Mouse (Mus musculus) urinary bladder, postnatal 0 days (tissue): ENCODE data around the gene Soga1. TPM values are rescaled to one million over a fixed set of nuclear protein-coding genes. Genes with fewer than 3 reads are reported as not detected.

Experiments
- polyA plus RNA-seq: library from polyadenylated mRNA; unstranded; fragments of >200 nt; fragmentation: Nextera tagmentation; extraction: Ambion mirVana; gene quantifications from 2 replicates; pipeline ENCODE4 v1.2.1, GENCODE M21; 2015

Soga1 gene
- 2.3 and 2.4 TPM in 2 replicates for polyA plus RNA-seq

GRCm38 (mm10) chr2:157078793-157079700, at the start of gene Soga1:
Soga1 (minus strand) TSS chr2:157079254.

GRCm38 (mm10) chr2:157086796-157087195, 7.7 kb upstream of the Soga1 start, which contains the start of gene Tldc2:
Tldc2 (plus strand) TSS chr2:157087055.

GRCm38 (mm10) chr2:157006511-157007233, 72.4 kb downstream of the Soga1 start, which contains the start of gene Dsn1:
Dsn1 (minus strand) TSS chr2:157007154.

GRCm38 (mm10) chr2:156991470-156992319, 87.4 kb downstream of the Soga1 start, which contains the start of gene Ndrg3:
Ndrg3 (minus strand) TSS chr2:156992056.

Other genes with a start within 250 kb of the Soga1 start
- gene Tgif2, start 239.2 kb downstream of the Soga1 start, polyA plus RNA-seq = 9.8 and 10.8 TPM in 2 replicates
- 3.1 and 3.8 TPM in 2 replicates for gene 4930518I15Rik, start 221.3 kb downstream of the Soga1 start, polyA plus RNA-seq
- gene Rab5if, start 216.1 kb downstream of the Soga1 start, polyA plus RNA-seq = 202 and 206 TPM in 2 replicates
- 0.08 and 0.22 TPM in 2 replicates for gene Sla2, start 192.1 kb downstream of the Soga1 start, polyA plus RNA-seq
- 20.1 and 20.9 TPM in 2 replicates for gene Ndrg3, start 87.2 kb downstream of the Soga1 start, polyA plus RNA-seq
- gene Dsn1, start 72.1 kb downstream of the Soga1 start, polyA plus RNA-seq = 11.0 and 13.2 TPM in 2 replicates
- gene Tldc2, start 7.8 kb upstream of the Soga1 start, polyA plus RNA-seq = not detected in 2 replicates
- gene Samhd1, start 56.0 kb upstream of the Soga1 start, polyA plus RNA-seq = 20.3 and 22.1 TPM in 2 replicates
- 9.2 and 13.2 TPM in 2 replicates for gene Rbl1, start 125.3 kb upstream of the Soga1 start, polyA plus RNA-seq
- 160 and 166 TPM in 2 replicates for gene Rpn2, start 199.8 kb upstream of the Soga1 start, polyA plus RNA-seq
- 0.19 and 0.30 TPM in 2 replicates for gene Mroh8, start 200.3 kb upstream of the Soga1 start, polyA plus RNA-seq